Mouse (Mus musculus) right cerebral cortex, adult 18-20 months (tissue): ENCODE data around the gene Tesk1.
A peak's percentile ranks its signal among the peaks of the same experiment; 100 is the strongest.

ENCODE experiments used
- DNase-seq: peaks from one replicate; pipeline ENCODE4 v3.0.0; 2022; ENCODE audit warnings: mixed read lengths

Gene Tesk1

DNA sequence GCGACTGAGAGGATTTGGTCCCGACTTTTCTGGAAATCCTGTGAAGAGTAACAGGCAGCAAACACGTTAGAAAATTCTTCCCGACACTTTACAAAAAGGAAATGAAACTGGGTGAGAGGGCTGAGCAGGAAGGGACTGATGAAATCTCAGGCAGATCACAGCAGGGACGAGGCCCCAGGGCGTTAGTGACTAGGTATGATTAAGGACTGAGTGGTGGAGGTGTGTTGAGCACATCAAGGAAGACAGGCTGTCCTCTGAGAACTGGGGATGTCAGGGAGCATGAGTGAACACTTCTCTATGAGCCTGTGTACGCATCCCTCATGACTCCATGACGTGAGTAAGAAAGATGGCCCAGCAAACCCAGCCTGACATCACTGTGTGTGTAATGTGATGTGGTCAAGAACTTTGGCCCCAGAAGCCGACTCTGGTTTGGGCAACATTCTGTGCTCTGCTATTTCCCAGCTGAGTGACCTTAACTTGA lies 21.9 kb upstream of the Tesk1 start:
- DNase-seq: no peak

DNA sequence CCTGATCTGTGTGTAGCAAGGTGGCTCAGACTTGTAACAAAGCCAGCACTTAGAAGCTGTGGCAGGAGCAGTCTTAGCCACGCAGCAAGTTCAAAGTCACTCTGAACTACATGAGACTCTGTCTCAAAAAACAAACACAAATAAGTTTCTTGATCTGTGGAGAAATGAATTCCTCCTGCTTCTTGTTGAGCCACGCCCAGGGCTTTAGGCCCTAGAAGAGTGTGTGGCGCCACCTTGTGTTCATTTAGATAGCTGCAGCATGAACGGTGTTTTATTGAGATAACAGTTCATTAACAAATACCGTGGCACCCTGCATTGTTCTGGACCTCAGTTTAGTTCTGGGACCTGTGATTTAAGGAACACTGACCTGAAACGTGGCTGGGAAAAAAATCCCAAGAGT lies 21.4 kb upstream of the Tesk1 start:
- DNase-seq: peak; percentile 69

DNA sequence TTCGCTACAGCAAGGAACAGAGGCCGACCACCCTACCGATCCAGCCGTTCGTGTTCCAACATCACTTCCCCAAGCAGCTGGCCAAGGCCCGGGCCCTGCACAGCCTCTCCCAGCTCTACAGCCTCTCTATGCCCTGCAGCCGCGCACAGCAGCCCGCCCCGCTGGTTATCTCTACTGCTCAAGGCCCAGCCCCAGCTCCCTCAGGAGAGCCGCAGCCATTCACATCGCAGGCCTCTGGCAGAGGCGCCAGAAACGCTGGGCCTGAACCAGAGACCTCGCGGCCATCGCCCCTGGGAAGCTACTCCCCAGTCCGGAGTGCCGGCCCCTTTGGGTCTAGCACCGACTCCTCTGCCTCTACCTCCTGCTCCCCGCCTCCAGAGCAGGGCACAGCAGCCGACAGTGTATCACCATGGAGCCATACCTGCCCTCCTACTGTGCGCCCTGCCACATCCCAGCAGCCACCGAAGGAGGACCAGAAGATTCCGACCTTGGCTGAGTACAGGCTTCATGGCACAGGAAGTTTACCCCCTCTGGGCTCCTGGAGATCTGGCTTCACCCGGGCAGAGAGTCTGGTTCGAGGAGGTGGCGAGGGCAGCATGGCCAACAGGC lies 20.0 kb upstream of the Tesk1 start:
- DNase-seq: no peak

DNA sequence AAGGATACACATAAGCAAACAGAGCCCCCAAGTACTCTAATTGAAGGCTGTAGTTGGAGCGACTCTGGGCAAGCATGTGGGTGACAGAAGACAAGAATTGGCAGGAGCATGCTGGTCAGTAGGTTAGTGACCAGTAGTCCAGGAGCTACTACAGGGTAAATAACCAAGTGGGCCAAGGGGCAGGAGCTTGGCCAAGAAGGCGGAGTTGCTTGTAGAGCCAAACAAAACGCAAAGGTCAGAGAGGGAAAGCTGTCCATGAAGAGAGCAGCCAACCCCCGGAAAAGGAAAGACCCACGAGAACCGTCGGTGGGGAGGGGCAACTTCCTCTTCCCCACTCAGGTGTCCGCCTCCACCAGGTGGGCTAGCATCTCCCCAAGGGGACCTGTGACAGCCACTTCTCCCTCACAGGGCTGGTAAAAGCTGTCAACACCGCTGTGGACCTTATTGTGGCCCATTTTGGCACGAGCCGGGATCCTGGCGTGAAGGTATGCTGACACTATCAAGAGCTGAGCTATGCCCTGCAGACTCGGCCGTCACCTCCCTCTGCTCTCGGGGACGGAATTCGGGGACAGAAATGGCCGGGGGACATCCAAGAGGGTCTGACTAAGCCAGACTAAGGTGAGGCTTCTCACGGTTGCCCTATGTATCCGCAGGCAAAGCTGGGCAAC lies 18.3 kb upstream of the Tesk1 start:
- no peak for DNase-seq

DNA sequence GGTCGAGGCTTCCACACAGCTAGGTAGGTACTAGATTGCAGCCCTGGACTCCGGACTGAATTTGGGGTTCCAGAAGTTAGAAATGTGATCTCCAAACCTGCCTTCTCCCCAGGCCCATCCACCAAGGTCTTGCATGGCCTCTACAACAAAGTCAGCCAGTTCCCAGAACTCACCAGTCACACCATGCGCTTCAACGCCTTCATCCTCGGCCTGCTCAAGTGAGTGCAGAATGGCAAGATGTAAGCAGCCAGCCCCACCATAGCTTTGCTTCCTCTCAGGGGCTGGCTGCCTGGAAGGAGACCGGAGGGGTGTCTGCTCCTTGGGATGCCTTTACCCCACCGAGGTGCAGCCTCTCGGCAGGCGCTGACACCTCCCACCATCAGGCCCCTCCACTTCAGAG lies 17.7 kb upstream of the Tesk1 start:
- no peak for DNase-seq

DNA sequence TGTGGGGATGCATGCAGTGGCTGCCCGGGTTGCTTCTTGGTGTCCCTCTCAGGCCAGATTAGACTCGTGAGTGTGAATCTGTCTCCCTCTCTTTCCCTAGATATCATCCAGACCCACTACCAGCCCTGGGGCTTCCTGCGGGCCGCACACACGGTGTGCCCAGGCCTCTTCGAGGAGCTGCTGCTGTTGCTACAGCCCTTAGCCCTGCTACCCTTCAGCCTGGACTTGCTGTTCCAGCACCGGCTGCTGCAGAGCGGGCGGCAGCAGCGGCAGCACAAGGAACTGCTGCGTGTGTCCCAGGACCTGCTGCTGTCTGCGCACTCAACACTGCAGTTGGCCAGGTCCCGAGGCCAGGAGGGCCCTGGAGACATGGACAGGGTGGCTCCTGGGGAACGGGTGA lies 16.5 kb upstream of the Tesk1 start:
- no peak for DNase-seq

DNA sequence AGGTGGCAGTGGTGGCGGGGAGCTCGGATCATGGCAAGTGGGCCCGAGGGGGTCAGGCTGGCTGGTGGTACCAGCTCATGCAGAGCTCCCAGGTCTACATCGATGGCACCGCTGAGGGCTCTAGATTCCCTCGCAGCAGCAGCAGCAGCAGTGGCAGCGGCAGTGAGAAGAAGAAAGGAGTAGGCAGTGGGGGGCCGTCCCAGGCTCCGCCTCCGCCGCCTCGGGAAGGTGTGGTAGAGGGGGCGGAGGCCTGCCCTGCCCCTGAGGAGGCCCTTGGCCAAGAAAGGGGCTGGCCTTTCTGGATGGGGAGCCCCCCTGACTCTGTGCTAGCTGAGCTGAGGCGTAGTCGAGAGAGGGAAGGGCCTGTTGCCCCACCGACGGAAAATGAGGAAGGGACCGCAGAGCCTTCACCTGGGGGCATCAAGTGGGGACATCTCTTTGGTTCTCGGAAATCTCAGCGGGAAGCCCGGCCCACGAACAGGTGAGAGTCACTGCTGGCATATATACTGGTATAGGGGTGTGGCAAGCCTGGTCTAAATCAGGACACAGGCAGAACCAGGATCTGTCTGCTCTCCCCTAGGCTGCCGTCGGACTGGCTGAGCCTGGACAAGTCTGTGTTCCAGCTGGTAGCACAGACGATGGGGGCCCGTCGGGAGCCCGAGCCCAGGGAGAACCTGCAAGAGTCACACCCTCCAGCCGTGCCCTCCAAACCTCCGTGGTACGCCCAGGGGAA lies 15.9 kb upstream of the Tesk1 start:
- no peak for DNase-seq

DNA sequence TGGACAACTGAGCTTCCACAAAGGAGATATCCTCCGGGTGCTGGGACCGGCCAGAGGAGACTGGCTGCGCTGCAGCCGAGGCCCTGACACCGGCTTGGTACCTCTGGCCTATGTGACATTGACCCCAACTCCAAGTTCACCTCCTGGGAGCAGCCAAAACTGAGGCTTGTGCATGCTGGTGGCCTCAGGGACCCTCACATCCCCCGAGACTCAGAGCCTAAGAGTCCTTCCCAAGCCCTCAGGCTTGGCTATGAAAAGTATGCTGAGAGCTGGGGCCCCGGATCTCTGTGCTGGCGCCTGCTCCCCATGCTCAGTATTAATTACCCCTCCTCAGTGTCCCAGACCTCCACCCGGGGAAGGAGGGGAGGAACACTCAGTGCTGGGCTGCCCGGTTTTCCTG lies 15.3 kb upstream of the Tesk1 start:
- DNase-seq: no peak

DNA sequence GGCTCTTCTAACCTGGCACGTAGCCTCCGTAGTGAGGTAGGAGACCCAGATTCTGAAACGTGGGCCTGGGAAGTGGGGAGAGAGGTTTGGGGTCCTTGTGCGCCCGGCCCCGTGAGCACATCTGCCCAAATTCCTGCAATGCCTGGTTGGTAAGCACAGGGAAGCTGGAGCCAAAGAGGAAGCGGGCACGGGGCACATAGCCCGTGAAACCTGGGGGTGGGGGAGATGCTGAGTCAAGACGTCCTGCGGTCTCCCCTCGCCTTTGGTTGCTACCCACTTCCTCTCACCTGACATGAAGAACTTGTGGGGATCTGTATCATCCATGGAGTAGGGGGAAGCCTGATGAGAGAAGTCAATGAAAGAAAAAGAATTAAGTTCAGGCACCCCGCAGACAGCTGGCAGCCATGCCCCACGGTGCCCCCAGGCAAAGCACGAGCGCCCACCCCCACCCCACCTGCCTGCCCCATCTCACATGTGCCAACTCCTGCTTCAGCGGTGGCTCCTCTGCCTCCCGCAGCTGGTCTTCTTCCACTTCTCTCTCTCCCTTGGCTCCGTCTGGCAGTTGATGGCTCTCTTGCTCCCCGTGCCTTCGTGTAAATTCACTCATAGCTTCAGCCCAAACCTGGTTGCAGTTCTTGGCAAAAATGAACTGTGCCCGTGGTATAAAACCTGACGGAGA lies 14.1 kb upstream of the Tesk1 start:
- DNase-seq: no peak

DNA sequence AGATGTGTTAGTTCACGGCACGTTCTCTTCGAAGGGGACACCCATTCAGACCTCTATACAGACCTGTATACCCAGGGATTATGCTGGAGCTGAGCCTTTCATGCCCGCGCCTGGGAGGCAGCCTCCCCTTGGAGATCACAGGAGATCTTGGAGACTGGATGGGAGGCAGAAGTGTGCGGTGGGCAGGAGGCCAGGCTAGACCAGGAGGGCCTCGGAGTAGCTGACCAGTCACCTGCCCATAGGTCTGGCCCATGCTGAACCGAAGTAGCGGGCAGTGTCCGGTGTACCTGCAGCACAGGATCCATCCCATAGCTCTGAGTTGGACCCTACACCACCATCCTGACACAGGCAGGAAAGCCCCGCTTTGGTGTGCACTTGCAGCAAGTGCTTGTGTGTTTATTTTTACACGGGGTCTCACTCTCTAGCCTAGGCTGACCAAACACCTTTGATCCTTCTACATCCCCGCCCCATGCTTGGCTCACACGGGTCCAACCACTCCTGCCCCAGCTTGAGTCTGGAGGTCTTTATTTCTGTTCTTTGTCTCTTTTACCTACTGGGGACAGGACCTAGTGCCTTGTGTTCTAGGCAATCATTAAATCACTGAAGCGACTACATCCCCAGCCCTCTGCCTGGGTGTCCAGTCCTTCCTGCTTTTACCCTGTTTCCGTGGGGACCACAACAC lies 13.4 kb upstream of the Tesk1 start:
- DNase-seq: no peak

DNA sequence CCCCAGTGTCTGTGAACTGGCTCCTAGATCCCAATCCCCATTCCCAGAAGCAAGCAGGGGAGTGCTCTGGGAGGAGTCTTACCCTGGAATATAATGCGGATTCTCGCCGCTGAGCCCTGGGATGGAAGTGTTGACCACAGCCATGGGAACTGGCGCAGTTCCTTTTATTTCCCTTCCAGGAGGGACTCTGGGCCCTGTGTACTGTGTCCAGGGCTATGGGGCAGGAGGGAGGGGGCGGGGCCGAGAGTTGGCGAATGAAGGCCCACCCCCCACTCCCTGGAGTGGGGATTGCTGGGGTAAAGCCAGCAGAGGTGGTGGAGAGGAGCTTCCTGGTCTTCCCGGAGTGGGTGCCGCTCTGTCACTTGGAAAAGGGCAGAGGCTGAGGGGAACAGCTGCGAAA lies 12.8 kb upstream of the Tesk1 start, which contains the start of gene Fam166b:
Gene Fam166b (minus strand): TSS at position 189 of the 400 bp plus-strand sequence.
- no peak for DNase-seq

DNA sequence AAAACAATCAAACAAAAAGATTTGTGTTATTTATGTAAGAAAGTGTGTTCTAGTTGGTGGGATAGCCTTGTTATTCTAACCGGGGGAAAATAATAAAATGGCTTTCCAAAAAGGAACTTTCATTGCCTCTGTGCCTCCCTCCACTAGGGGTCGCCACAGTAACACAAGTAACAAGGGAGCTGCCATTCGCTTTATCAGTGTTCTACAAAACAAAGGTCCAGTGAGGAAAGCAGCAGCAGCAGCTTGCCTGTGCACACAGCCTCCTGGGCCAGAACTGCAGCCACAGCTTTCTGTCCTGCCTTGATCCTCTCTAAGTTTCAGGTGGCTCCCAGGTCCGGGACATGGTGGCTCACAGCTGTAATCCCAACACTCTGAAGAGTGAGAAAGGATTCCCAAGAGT lies 10.0 kb upstream of the Tesk1 start:
- DNase-seq: peak; percentile 84

DNA sequence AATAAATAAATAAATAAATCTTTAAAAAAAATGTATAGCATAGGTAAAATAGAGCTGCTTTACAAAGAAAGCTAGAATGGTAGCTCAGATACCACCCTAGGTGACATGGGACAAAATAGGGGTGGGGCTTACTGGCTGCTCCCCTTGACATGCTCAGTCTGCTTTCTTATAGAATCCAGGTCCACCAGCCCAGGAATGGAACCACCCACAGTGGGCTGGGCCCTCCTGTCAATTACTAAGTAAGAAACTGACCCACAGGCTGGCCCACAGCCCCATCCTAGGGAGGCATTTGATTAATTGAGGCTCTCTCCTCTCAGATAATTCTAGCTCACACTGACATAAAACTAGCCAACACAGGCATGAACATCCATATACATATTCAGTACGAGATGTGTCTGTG lies 8.9 kb upstream of the Tesk1 start:
- DNase-seq: no peak

DNA sequence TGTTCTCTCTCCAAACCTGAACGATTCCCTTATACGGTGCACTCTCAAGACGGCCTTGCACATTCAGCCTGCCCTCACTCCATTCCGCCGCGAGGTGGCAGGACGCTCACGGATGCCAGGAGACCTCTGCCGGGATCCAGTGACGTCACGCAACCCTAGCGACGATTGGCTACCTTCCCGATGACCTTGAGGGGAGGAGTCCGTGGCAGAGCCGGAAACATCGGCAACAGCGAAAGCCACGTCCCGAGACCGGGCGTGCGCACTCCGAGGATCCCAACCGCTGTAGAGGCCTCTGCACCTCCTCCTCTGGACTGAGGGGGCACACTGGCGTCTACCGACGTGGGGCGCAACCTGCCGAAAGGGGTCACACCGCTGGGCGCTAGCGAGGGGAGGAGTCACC lies 305 bp downstream of the Tesk1 start:
- peak; percentile 99 for DNase-seq

DNA sequence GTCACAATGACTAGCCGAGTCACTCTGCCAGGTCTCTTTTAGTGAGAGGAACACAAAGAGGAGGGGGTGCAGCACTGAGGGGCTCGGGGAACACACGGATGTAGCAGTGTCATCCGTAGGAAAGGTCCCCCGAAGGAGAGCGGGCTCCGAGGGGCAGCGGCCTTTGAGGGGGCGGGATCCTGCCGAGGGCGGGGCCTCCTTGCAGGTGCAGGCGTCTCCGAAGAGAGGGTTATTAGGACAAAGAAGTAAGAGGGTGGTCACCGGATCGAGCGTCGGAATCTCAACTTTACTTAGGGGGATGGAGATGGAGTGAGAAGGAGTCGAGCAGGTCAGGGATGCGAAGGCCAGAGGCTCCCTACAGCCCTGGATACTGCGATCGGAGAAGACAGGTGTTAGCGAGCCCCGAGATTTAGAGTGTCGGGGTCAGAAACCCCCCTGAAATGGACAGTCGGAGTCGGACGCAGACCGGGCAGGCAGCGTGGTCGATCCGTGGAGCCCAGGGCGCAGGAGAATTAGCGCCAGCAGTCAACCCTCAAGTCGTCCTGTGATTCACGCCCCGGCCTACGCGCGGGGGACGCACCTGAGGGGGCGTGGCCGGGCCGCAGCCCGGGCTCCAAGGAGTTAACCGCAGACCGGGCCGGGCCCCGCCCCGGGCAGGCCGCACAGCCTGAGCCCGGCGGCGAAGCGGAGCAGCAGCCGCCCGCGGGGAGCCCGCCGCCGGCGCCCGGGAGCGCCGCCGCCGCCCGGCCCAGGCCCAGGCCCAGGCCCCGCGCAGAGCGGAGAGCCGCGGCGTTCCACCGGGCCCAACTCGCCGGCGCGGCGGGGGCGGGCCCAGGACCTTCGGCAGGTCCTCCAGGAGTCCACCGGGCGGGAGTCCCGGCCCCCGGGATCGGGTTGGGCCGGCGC lies 970 bp downstream of the Tesk1 start:
- peak; percentile 77 for DNase-seq

DNA sequence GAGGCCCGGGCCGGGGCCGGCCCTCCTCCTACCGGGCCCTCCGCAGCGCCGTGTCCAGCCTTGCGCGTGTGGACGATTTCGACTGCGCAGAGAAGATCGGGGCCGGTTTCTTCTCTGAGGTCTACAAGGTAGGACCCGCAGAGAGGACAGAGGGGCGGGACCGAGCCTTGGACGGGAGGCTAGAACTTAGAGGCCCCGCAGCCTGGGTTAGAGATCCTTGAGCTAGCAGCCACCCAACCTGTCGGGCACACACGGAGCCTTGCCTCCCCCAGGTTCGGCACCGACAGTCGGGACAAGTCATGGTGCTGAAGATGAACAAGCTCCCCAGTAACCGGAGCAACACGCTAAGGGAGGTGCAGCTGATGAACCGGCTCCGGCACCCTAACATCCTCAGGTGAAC lies 1.8 kb downstream of the Tesk1 start:
- no peak for DNase-seq

DNA sequence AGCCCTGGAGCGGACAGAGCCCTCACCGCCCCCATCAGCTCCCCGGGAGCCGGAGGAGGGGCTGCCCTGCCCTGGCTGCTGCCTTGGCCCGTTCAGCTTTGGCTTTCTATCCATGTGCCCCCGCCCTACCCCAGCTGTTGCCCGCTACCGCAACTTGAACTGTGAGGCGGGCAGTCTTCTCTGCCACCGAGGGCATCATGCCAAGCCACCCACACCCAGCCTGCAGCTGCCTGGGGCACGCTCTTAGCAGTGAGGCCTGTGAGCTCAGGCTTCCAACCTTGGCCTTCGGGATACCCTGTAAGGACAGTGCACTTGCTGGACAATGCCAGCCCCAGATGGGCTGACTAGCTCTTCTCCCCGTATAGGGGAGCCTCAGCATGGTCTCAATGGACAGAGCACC lies 5.5 kb downstream of the Tesk1 start:
- DNase-seq: no peak

DNA sequence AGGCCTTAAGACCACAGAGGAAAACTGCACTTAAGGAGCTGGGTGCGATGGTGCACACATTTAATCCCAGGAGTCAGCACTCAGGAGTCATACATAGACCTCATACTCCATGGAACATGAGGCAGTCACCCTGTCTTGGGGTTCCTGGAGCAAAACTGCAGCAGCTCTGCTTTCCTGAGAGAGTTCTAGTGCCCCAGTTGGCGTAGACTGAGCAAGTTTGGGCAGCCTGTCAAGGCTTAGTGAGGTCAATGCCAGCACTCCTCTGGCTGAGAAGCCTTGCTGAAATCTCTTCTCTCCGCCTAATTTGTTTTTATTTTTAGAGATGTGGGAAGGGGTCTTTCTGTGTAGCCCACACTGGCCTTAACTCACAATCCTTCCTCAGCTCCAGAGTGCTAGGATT lies 6.8 kb downstream of the Tesk1 start:
- DNase-seq: no peak

DNA sequence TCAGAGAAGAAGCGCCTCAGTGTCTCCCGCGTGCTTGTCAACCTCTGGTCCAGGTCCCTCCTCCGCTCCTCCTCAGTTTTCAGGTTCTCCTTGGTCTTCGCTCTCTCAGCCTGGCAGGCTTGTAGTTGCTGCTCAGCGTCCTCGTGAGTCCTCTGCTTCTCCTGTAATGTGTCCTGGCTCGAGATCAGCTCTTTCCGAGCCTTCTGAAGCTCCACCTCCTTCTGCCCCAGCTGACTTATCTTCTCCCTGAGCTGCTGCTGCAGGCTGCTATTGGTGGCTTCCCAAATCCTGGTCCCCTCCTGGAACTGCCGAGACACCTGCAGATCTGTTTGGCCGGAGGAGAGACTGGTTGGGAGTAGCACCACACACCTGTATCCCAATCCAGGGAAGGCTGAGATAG lies 10.6 kb downstream of the Tesk1 start:
- DNase-seq: no peak

DNA sequence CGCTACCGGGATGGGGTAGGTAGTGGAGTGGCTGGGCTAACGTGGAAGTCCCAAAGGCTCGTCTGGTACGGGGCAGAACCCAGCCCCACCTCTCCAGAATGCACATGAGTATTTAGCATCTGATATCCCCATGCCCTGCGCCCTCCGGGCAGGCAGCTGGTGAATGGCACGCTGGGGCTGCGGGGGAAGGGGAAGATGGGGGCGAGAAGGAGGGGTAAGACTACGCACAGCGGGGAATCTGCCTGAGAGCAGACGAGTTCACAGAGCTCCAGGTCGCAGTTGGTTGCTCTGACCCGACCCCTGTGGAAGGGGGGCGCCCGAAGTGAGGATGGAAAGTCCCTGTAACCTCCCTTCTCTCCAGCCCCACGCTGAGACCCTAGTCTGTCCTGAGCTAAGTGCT lies 11.7 kb downstream of the Tesk1 start:
- no peak for DNase-seq

DNA sequence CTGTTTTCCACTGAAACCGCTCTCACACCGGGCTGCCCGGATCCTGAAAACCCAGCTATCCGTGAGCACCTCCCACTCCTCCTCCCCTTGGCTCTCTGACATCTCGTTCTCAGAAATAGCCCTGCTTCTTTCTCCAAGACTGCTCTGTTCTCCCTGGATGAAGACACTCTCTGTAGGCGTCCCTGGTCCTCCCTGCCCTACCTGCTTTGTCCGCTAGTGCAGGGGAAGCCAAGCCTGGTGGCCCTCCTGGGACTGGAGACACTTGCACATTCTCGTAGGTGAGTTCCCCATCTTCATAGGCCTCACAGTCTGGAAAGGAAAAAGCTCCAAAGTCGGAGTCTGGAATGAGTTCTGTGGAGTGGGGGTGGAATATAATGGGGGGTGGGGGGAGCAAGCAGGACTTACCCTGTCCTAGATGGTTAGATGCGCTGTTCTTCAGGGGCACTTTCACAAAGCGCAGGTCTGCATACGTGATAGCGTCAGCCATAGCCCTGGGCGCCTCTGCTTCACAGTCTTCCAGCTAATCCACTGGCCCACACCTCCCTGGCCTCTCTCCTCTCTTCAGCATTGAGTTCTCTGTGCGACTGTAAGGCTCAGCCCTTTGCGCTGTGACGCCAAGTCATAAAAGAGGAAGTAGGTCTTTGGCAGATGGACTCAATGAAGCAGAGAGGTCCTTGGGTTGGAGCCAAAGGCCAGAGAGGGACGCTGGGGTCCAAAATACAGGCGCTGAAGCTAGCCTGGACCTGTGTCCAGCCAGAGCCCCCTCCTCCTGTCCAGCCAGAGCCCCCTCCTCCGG lies 12.5 kb downstream of the Tesk1 start, which contains the start of gene Cd72:
Gene Cd72 (minus strand): TSS at position 588 of the 796 bp plus-strand sequence.
- no peak for DNase-seq
